Mouse (Mus musculus): ENCODE results near the gene Shmt2.

GRCm38 (mm10) chr10:127512813-127513212 lies 9.4 kb downstream of the Shmt2 start:
- TF ChIP-seq CTCF (IDR thresholded peaks at IDR 0.05; ENCODE audit: extremely low read depth, insufficient read depth, insufficient read length, insufficient replicate concordance) = peak; percentile 100
- no peak for TF ChIP-seq POLR2A (IDR thresholded peaks at IDR 0.05; ENCODE audit: low read depth, low read length)

Measured in spleen, adult 2 months (tissue).